24 mouse cellular contexts compared by ENCODE assay signal in genomic region chr2:3183656-3184055, GRCm38 (mm10).
DNase-seq lines count a peak whose midpoint lies in the region; ATAC-seq lines count a peak whose summit lies in the region.
"Had no signal": no experiment of that assay in that cellular context is flagged by ENCODE, and none has a peak within 500 bp of the region (broad histone marks: within the 10 kb centered on the region; RNA-seq: fewer than 3 reads in every experiment).

No protein-coding gene starts in this region.

- no peaks in the 10 kb centered on the region for H3K36me3 ChIP-seq in forebrain, embryonic 11.5 days (ENCODE audit: control insufficient read depth, insufficient read depth, low read length)
- no peaks in the 10 kb centered on the region for H3K36me3 ChIP-seq in forebrain, embryonic 16.5 days (ENCODE audit: control insufficient read depth, insufficient read depth)
- H3K36me3 ChIP-seq: liver, embryonic 12.5 days had no signal

- H3K9me3 ChIP-seq in forebrain, embryonic 11.5 days (ENCODE audit: control insufficient read depth, low read length): no peaks in the 10 kb centered on the region
- H3K9me3 ChIP-seq in forebrain, embryonic 16.5 days (ENCODE audit: control insufficient read depth, low read length): no peaks in the 10 kb centered on the region
- H3K9me3 ChIP-seq: forebrain, embryonic 10.5 days; heart, embryonic 12.5 days; limb, embryonic 13.5 days; liver, embryonic 12.5 days; midbrain, embryonic 13.5 days had no signal

- no peak overlapping the region for H3K4me2 ChIP-seq in forebrain, embryonic 11.5 days (ENCODE audit: low read depth, low read length, severe bottlenecking)
- H3K4me2 ChIP-seq in forebrain, embryonic 16.5 days (ENCODE audit: low read length): no peak overlapping the region
- H3K4me2 ChIP-seq: heart, embryonic 12.5 days; hindbrain, embryonic 14.5 days; limb, embryonic 13.5 days; liver, embryonic 12.5 days; midbrain, embryonic 13.5 days had no signal

- no peaks in the 10 kb centered on the region for H3K4me1 ChIP-seq in forebrain, embryonic 11.5 days (replicated peaks; ENCODE audit: control insufficient read depth, insufficient read depth, low read length)
- H3K4me1 ChIP-seq in forebrain, embryonic 16.5 days (replicated peaks; ENCODE audit: control insufficient read depth, insufficient read depth, low read length): no peaks in the 10 kb centered on the region

- no peak for ATAC-seq in forebrain, embryonic 11.5 days (replicated peaks; ENCODE audit: low FRiP score)
- ATAC-seq in forebrain, embryonic 16.5 days: no peak
- ATAC-seq: inflammation-experienced regulatory T-cells, adult 6 months; liver, embryonic 12.5 days; midbrain, embryonic 13.5 days; Patski had no signal

- no peak overlapping the region for H3K4me3 ChIP-seq in forebrain, embryonic 11.5 days (ENCODE audit: low read depth, low read length)
- no peak overlapping the region for H3K4me3 ChIP-seq in forebrain, embryonic 16.5 days (replicated peaks; ENCODE audit: low read length)
- H3K4me3 ChIP-seq: forebrain, embryonic 10.5 days; heart, embryonic 12.5 days; limb, embryonic 13.5 days; liver, embryonic 12.5 days; midbrain, embryonic 13.5 days had no signal

- peak; percentile 30 for DNase-seq in forebrain, embryonic 11.5 days (ENCODE audit: low spot score)
- DNase-seq in layer of hippocampus, adult 11-12 months (ENCODE audit: low spot score): peak; percentile 36
- no peak for DNase-seq in layer of hippocampus, postnatal 36 days
- DNase-seq in right cerebral cortex, postnatal 4 days: peak; percentile 33
- DNase-seq in right cerebral cortex, adult 2 months (ENCODE audit: low spot score in 2 of 2): no peak
- DNase-seq in urinary bladder, postnatal 4 days (ENCODE audit: low spot score in 2 of 2): no peak
- DNase-seq: adrenal gland, adult 2 months; cerebellum, adult 8-10 months; heart, postnatal 10 days; kidney, adult 18-20 months; lung, adult 18-20 months; lung, postnatal 14 days; spleen, adult 18-20 months; thymus, postnatal 14 days had no signal

- WGBS in forebrain, embryonic 11.5 days: 93% methylated on average over 5 of the region's 5 CpGs
- 75% methylated on average over 5 of the region's 5 CpGs for WGBS in forebrain, embryonic 16.5 days

- H3K27me3 ChIP-seq in forebrain, embryonic 11.5 days (ENCODE audit: control insufficient read depth, insufficient read depth, low read length): no peaks in the 10 kb centered on the region
- no peaks in the 10 kb centered on the region for H3K27me3 ChIP-seq in forebrain, embryonic 16.5 days (replicated peaks; ENCODE audit: control insufficient read depth, insufficient read depth, low read length)
- H3K27me3 ChIP-seq: heart, embryonic 12.5 days; limb, embryonic 13.5 days; liver, embryonic 12.5 days; midbrain, embryonic 13.5 days; Patski had no signal

- H3K9ac ChIP-seq in forebrain, embryonic 11.5 days (ENCODE audit: low read length): no peak overlapping the region
- H3K9ac ChIP-seq in forebrain, embryonic 16.5 days (replicated peaks; ENCODE audit: low read depth, low read length): no peak overlapping the region
- H3K9ac ChIP-seq: heart, embryonic 12.5 days; hindbrain, embryonic 14.5 days; limb, embryonic 13.5 days; liver, embryonic 12.5 days; midbrain, embryonic 13.5 days had no signal

- no peak overlapping the region for H3K27ac ChIP-seq in forebrain, embryonic 11.5 days (ENCODE audit: low read depth, low read length)
- no peak overlapping the region for H3K27ac ChIP-seq in forebrain, embryonic 16.5 days (ENCODE audit: low read length)
- H3K27ac ChIP-seq: forebrain, embryonic 10.5 days; hindbrain, embryonic 14.5 days; kidney, postnatal 0 days; limb, embryonic 13.5 days; liver, embryonic 12.5 days; midbrain, embryonic 13.5 days had no signal

Comparison
In these comparisons a context has a peak if more than half of its experiments do, and no peak if none do; other contexts are left out.
1. DNase-seq: peak in forebrain, embryonic 11.5 days (single experiment), layer of hippocampus, adult 11-12 months (single experiment) and right cerebral cortex, postnatal 4 days (single experiment); none in layer of hippocampus, postnatal 36 days (0 of 2), right cerebral cortex, adult 2 months (0 of 2) and urinary bladder, postnatal 4 days (0 of 2).